Comparison of ENCODE assay signal across 18 mouse cellular contexts in the genomic region with DNA sequence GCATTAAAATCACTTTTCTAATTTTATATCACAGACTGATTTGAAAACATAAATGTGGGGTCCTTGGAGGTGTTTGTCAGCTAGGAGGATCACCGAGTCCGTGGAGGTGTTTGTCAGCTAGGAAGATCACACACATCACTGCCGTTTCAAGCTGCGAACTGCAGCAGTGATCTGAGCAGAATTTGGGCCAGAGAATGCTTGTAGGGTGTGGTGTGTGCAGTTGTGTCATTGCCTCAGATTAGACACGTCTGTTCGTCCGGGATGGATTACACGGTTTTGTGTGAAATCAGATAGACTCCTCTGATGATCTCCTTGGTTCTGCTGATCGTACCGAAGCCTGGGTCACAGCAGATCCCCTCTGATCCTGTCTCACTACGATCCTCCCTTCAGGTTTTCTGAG. TPM values are rescaled to one million over a fixed set of nuclear protein-coding genes. Genes with fewer than 3 reads are reported as not detected.
DNase-seq lines count a peak whose midpoint lies in the region; ATAC-seq lines count a peak whose summit lies in the region.
"Had no signal": no experiment of that assay in that cellular context is flagged by ENCODE, and none has a peak within 500 bp of the region (broad histone marks: within the 10 kb centered on the region; RNA-seq: fewer than 3 reads in every experiment).

No protein-coding gene starts in this region.

- H3K27ac ChIP-seq in liver, embryonic 11.5 days (ENCODE audit: low read depth, low read length): no peak overlapping the region
- H3K27ac ChIP-seq in liver, embryonic 13.5 days: no peak overlapping the region
- H3K27ac ChIP-seq in hindbrain, embryonic 10.5 days: no peak overlapping the region
- H3K27ac ChIP-seq: embryonic facial prominence, embryonic 10.5 days; heart, embryonic 13.5 days; limb, embryonic 15.5 days; stomach, postnatal 0 days had no signal

- H3K36me3 ChIP-seq in liver, embryonic 11.5 days (ENCODE audit: control insufficient read depth, insufficient read depth, low read length): peaks cover 4% of the 10 kb centered on the region; the same call in 1 of the 2 replicates
- no peaks in the 10 kb centered on the region for H3K36me3 ChIP-seq in liver, embryonic 13.5 days
- peaks cover 53% of the 10 kb centered on the region for H3K36me3 ChIP-seq in hindbrain, embryonic 10.5 days
- H3K36me3 ChIP-seq: limb, embryonic 15.5 days had no signal

- DNase-seq in frontal cortex, adult 2 months (ENCODE audit: extremely low spot score in 1 of 2, low spot score in 1 of 2): no peak
- DNase-seq in liver, embryonic 11.5 days (ENCODE audit: low spot score): no peak
- no peak for DNase-seq in liver
- DNase-seq in liver, embryonic 13.5 days: no peak
- DNase-seq in hindbrain, embryonic 10.5 days (ENCODE audit: low spot score): no peak
- DNase-seq in cerebellum, postnatal 25 days: no peak
- DNase-seq in cerebellum, adult 8-10 months: no peak
- DNase-seq: cerebellum, postnatal 36 days; kidney, adult 18-20 months; kidney, postnatal 14 days had no signal

- H3K27me3 ChIP-seq in liver, embryonic 11.5 days (replicated peaks; ENCODE audit: control insufficient read depth, insufficient read depth, low read length): no peaks in the 10 kb centered on the region
- H3K27me3 ChIP-seq in liver, embryonic 13.5 days: no peaks in the 10 kb centered on the region
- H3K27me3 ChIP-seq in hindbrain, embryonic 10.5 days (ENCODE audit: insufficient read depth, poor library complexity, severe bottlenecking): no peaks in the 10 kb centered on the region
- H3K27me3 ChIP-seq: heart, embryonic 13.5 days; limb, embryonic 15.5 days; Patski had no signal

- peak overlapping the region; percentile 42 for H3K4me2 ChIP-seq in liver, embryonic 11.5 days
- H3K4me2 ChIP-seq in liver, embryonic 13.5 days: peak overlapping the region; percentile 24; the same call in 1 of the 2 replicates
- H3K4me2 ChIP-seq: heart, embryonic 13.5 days; limb, embryonic 15.5 days had no signal

- no peak overlapping the region for H3K9ac ChIP-seq in liver, embryonic 11.5 days (ENCODE audit: low read depth, low read length)
- no peak overlapping the region for H3K9ac ChIP-seq in liver, embryonic 13.5 days
- H3K9ac ChIP-seq: heart, embryonic 13.5 days; limb, embryonic 15.5 days had no signal

- no peak overlapping the region for H3K4me3 ChIP-seq in liver, embryonic 11.5 days (ENCODE audit: low read depth, low read length)
- H3K4me3 ChIP-seq in liver, embryonic 13.5 days (replicated peaks): no peak overlapping the region
- H3K4me3 ChIP-seq in hindbrain, embryonic 10.5 days: no peak overlapping the region
- H3K4me3 ChIP-seq: embryonic facial prominence, embryonic 10.5 days; heart, embryonic 13.5 days; limb, embryonic 15.5 days had no signal

- peaks cover 49% of the 10 kb centered on the region for H3K4me1 ChIP-seq in liver, embryonic 11.5 days (replicated peaks; ENCODE audit: control insufficient read depth, insufficient read depth, low read length)
- H3K4me1 ChIP-seq in liver, embryonic 13.5 days (replicated peaks): peaks cover 56% of the 10 kb centered on the region
- no peaks in the 10 kb centered on the region for H3K4me1 ChIP-seq in hindbrain, embryonic 10.5 days (replicated peaks)
- H3K4me1 ChIP-seq: embryonic facial prominence, embryonic 10.5 days had no signal

- peak; percentile 34; the same call in 1 of the 2 replicates for ATAC-seq in frontal cortex, adult (ENCODE audit: low TSS enrichment)
- ATAC-seq in liver, embryonic 11.5 days (replicated peaks; ENCODE audit: low FRiP score): no peak
- peak; percentile 28; the same call in 1 of the 2 replicates for ATAC-seq in liver, embryonic 13.5 days (ENCODE audit: low read depth)
- ATAC-seq: forebrain, embryonic 16.5 days; midbrain, embryonic 16.5 days; Patski had no signal

- 63% methylated on average over 11 of the region's 11 CpGs for WGBS in liver, embryonic 11.5 days
- 25% methylated on average over 11 of the region's 11 CpGs for WGBS in liver, embryonic 13.5 days (ENCODE audit: insufficient replicate concordance)
- WGBS in hindbrain, embryonic 10.5 days: 94% methylated on average over 11 of the region's 11 CpGs

- no peaks in the 10 kb centered on the region for H3K9me3 ChIP-seq in liver, embryonic 11.5 days (ENCODE audit: control insufficient read depth, low read length)
- no peaks in the 10 kb centered on the region for H3K9me3 ChIP-seq in liver, embryonic 13.5 days (replicated peaks)
- H3K9me3 ChIP-seq in hindbrain, embryonic 10.5 days: no peaks in the 10 kb centered on the region
- H3K9me3 ChIP-seq: embryonic facial prominence, embryonic 10.5 days; heart, embryonic 13.5 days; limb, embryonic 15.5 days had no signal

RNA-seq across cellular contexts. Expression of a gene that starts 0.4 kb away (rescaled TPM):
- 27.4 and 29.8 TPM in 2 replicates for polyA plus RNA-seq in frontal cortex, adult 2 months (2012; rRNA removed)
- 5.7 and 5.9 TPM in 2 replicates for polyA plus RNA-seq in liver, embryonic 11.5 days (2014; fragmentation: Nextera tagmentation; extraction: Ambion mirVana)
- 5.0 and 5.8 TPM in 2 replicates for polyA plus RNA-seq in liver, embryonic 13.5 days (2015; fragmentation: Nextera tagmentation; extraction: Ambion mirVana)
- 2.4 and 3.1 TPM in 2 replicates for polyA plus RNA-seq in hindbrain, embryonic 10.5 days (2016; fragmentation: Nextera tagmentation; extraction: Ambion mirVana)

RNA-seq across cellular contexts. Expression of a gene that starts 0.4 kb away (rescaled TPM):
- 0.08 and 0.18 TPM in 2 replicates for polyA plus RNA-seq in frontal cortex, adult 2 months (2012; rRNA removed)
- 1.2 and 1.7 TPM in 2 replicates for polyA plus RNA-seq in liver, embryonic 11.5 days (2014; fragmentation: Nextera tagmentation; extraction: Ambion mirVana)
- 0.43 and 0.82 TPM in 2 replicates for polyA plus RNA-seq in liver, embryonic 13.5 days (2015; fragmentation: Nextera tagmentation; extraction: Ambion mirVana)
- 0.95 and 1.1 TPM in 2 replicates for polyA plus RNA-seq in hindbrain, embryonic 10.5 days (2016; fragmentation: Nextera tagmentation; extraction: Ambion mirVana)
- polyA plus RNA-seq: Patski had no signal

RNA-seq across cellular contexts. Expression of a gene that starts 7.2 kb away (rescaled TPM):
- polyA plus RNA-seq in frontal cortex, adult 2 months (2012; rRNA removed): 0.88 and 1.3 TPM in 2 replicates
- 12.7 and 14.4 TPM in 2 replicates for polyA plus RNA-seq in liver, embryonic 11.5 days (2014; fragmentation: Nextera tagmentation; extraction: Ambion mirVana)
- polyA plus RNA-seq in liver, embryonic 13.5 days (2015; fragmentation: Nextera tagmentation; extraction: Ambion mirVana): 4.0 and 6.2 TPM in 2 replicates
- 0.35 and 0.66 TPM in 2 replicates for polyA plus RNA-seq in hindbrain, embryonic 10.5 days (2016; fragmentation: Nextera tagmentation; extraction: Ambion mirVana)
- polyA plus RNA-seq: embryonic facial prominence, embryonic 10.5 days; midbrain, embryonic 16.5 days had no signal

RNA-seq across cellular contexts. Expression of a gene that starts 26.9 kb away (rescaled TPM):
- 114 and 125 TPM in 2 replicates for polyA plus RNA-seq in frontal cortex, adult 2 months (2012; rRNA removed)
- polyA plus RNA-seq in liver, embryonic 11.5 days (2014; fragmentation: Nextera tagmentation; extraction: Ambion mirVana): 0.12 and 0.42 TPM in 2 replicates
- polyA plus RNA-seq in liver, embryonic 13.5 days (2015; fragmentation: Nextera tagmentation; extraction: Ambion mirVana): not detected in 2 replicates
- polyA plus RNA-seq in hindbrain, embryonic 10.5 days (2016; fragmentation: Nextera tagmentation; extraction: Ambion mirVana): 0.19 and 0.29 TPM in 2 replicates
- polyA plus RNA-seq: Patski had no signal
